Mouse (Mus musculus) kidney, postnatal 0 days (tissue): ENCODE measurements around the gene Akr1d1. TPM values are rescaled to one million over a fixed set of nuclear protein-coding genes. Genes with fewer than 3 reads are reported as not detected.

ENCODE experiments used
- ATAC-seq: fragments of 200-750 bp; cut with Nextera tagmentation; replicated peaks from 2 replicates; pipeline ENCODE4 v1.8.0; 2017; ENCODE audit warnings: low read depth, moderate number of reproducible peaks, moderate TSS enrichment, moderate library complexity; ENCODE audit not compliant: low FRiP score
- DNase-seq: peaks from one replicate; pipeline ENCODE4 v3.0.0-alpha.2; 2016; ENCODE audit warnings: low spot score
- H3K27ac ChIP-seq: fragments of 300-500 bp; sonication (generic); 2 replicates; pipeline ENCODE4 v1.5.1; 2014; ENCODE audit warnings: mild to moderate bottlenecking
- H3K27me3 ChIP-seq: fragments of 300-500 bp; sonication (generic); 2 replicates; pipeline ENCODE4 v1.6.1; 2014; ENCODE audit warnings: low read length, mixed read lengths; ENCODE audit not compliant: insufficient read depth
- H3K36me3 ChIP-seq: fragments of 300-500 bp; sonication (generic); 2 replicates; pipeline ENCODE4 v1.6.1; 2014; ENCODE audit warnings: low read length, mixed read lengths; ENCODE audit not compliant: insufficient read depth
- H3K4me1 ChIP-seq: fragments of 300-500 bp; sonication (generic); replicated peaks from 2 replicates; pipeline ENCODE4 v1.6.1; 2014; ENCODE audit warnings: antibody characterized with exemption, low read length, mixed read lengths; ENCODE audit not compliant: insufficient read depth
- H3K4me2 ChIP-seq: fragments of 300-500 bp; sonication (generic); 2 replicates; pipeline ENCODE4 v1.6.1; 2014; ENCODE audit warnings: mild to moderate bottlenecking, low read length, moderate library complexity, mixed read lengths
- H3K4me3 ChIP-seq: fragments of 300-500 bp; sonication (generic); replicated peaks from 2 replicates; pipeline ENCODE4 v1.5.1; 2014; ENCODE audit warnings: low read depth, low read length
- H3K9ac ChIP-seq: fragments of 300-500 bp; sonication (generic); 2 replicates; pipeline ENCODE4 v1.6.1; 2014; ENCODE audit warnings: low read depth, low read length
- H3K9me3 ChIP-seq: fragments of 300-500 bp; sonication (generic); replicated peaks from 2 replicates; pipeline ENCODE4 v1.6.1; 2016; ENCODE audit warnings: low read length, inconsistent platforms, mixed read lengths
- CTCF ChIP-seq: IDR thresholded peaks from 2 replicates; pipeline ENCODE4 v1.5.1; 2016; ENCODE audit warnings: antibody characterized with exemption, low read depth, mild to moderate bottlenecking, moderate library complexity
- WGBS: fragments of 180-500 bp; shearing (Covaris S2); extraction: QIAGEN DNeasy Blood & Tissue Kit; methylation state at CpG from one replicate; pipeline ENCODE4 v1.1.7; 2014; 5-methylcytosine and 5-hydroxymethylcytosine counted together
- polyA plus RNA-seq: library from polyadenylated mRNA; unstranded; fragments of >200 nt; fragmentation: Nextera tagmentation; extraction: Ambion mirVana; gene quantifications from 2 replicates; pipeline ENCODE4 v1.2.1, GENCODE M21; 2015

The Akr1d1 gene
- polyA plus RNA-seq, 1 experiment from 2014 or later = 1.6 TPM

DNA sequence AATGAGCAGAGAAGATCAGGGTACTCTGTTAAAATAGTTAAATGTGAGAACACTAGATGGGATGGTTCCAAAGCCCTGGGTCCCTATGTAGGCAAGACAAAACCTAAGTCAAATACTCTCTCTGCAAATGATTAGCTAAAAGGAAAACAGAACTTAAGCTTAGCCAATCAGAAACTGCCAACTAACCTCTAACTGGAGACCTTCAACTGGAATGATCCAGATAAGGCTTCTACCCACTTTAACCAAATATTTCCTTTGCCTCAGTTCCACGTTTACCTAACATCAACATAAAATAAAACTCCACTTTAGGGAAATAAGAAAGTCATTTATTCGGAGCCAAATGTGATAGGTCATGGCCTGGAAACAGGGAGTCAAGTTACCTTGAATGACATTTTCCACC, 67.1 kb downstream of the Akr1d1 start:
- 32% methylated on average over 2 of the region's 2 CpGs for WGBS
- no peak overlapping the region for H3K9ac ChIP-seq
- no peaks in the 10 kb centered on the region for H3K36me3 ChIP-seq
- no peak overlapping the region for H3K4me3 ChIP-seq
- TF ChIP-seq CTCF = no peak
- H3K27me3 ChIP-seq = no peaks in the 10 kb centered on the region
- no peak for ATAC-seq
- H3K27ac ChIP-seq = no peak overlapping the region
- H3K9me3 ChIP-seq = no peaks in the 10 kb centered on the region
- peaks cover 6% of the 10 kb centered on the region; the same call in 1 of the 2 replicates for H3K4me1 ChIP-seq
- DNase-seq = no peak
- H3K4me2 ChIP-seq = no peak overlapping the region

DNA sequence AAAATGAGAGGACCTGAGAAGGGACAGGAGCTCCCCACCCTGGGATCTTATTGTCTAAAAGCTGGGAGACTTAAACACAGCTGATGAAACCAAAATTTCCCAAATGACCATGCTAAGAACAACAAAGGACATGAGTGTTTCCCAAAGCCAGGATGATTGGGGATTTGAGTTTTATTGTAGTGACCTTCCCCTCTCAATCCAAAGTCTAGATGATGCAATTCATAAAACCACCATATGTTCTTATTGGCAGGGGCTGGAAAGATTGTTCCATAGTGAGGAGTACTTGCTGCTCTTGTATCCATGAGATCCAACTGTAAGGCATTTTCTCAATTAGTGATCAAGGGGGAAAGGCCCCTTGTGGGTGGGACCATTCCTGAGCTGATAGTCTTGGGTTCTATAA, 68.1 kb downstream of the Akr1d1 start:
- no peak for DNase-seq
- Histone ChIP-seq H3K36me3 (no peaks in the 10 kb centered on the region), H3K9ac (no peak overlapping the region), H3K27me3 (no peaks in the 10 kb centered on the region), H3K4me2 (no peak overlapping the region), H3K4me1 (no peaks in the 10 kb centered on the region), H3K9me3 (no peaks in the 10 kb centered on the region), H3K27ac (no peak overlapping the region), H3K4me3 (no peak overlapping the region)
- ATAC-seq = no peak
- TF ChIP-seq CTCF = no peak

DNA sequence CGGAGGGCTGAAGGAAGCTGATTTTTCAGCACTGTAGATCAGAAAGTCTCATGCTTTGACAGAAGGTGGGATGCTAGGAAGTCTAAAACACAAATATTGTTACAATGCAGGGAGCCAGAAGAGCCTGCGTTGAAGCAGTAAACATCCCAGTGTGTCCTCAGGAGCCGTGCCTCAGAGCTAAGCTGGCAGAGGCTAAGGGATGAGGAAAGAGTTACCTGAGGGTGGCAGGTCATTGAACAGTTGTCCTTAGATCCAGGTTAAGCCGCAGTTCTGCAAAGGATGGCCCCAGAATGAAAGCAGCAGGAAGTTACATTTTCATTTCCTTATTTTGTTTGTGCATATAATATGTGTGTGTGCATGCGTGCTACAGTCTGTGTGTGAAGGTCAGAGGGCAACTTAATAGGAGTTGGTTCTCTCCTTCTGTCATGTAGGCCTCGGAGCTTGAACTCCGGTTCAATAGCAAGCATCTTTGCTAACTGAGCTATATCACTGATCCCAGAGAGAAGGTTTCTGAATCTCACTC, 71.1 kb downstream of the Akr1d1 start:
- Histone ChIP-seq H3K4me3 (no peak overlapping the region), H3K27me3 (no peaks in the 10 kb centered on the region), H3K9ac (no peak overlapping the region), H3K4me2 (no peak overlapping the region), H3K9me3 (no peaks in the 10 kb centered on the region), H3K36me3 (no peaks in the 10 kb centered on the region), H3K27ac (no peak overlapping the region), H3K4me1 (no peaks in the 10 kb centered on the region)
- no peak for DNase-seq
- 70% methylated on average over 7 of the region's 7 CpGs for WGBS
- no peak for TF ChIP-seq CTCF
- no peak for ATAC-seq

- Histone ChIP-seq H3K4me2 (no peak overlapping the region), H3K4me1 (no peaks in the 10 kb centered on the region), H3K4me3 (no peak overlapping the region), H3K9ac (no peak overlapping the region), H3K27ac (peak overlapping the region; percentile 58), H3K36me3 (no peaks in the 10 kb centered on the region), H3K27me3 (no peaks in the 10 kb centered on the region), H3K9me3 (no peaks in the 10 kb centered on the region)
- DNase-seq = peak; percentile 81
- ATAC-seq = no peak
- 24% methylated on average over 9 of the region's 9 CpGs for WGBS
- no peak for TF ChIP-seq CTCF
Observed at GRCm38 (mm10) chr6:37602857-37603765, 73.1 kb downstream of the Akr1d1 start.

GRCm38 (mm10) chr6:37604178-37604883, 74.4 kb downstream of the Akr1d1 start:
- no peak for TF ChIP-seq CTCF
- Histone ChIP-seq H3K4me3 (no peak overlapping the region), H3K9me3 (no peaks in the 10 kb centered on the region), H3K27ac (no peak overlapping the region), H3K4me2 (no peak overlapping the region), H3K9ac (no peak overlapping the region), H3K4me1 (no peaks in the 10 kb centered on the region), H3K27me3 (no peaks in the 10 kb centered on the region), H3K36me3 (no peaks in the 10 kb centered on the region)
- WGBS = 89% methylated on average over 4 of the region's 4 CpGs
- ATAC-seq (no peak), DNase-seq (no peak)

GRCm38 (mm10) chr6:37604884-37605269, 74.9 kb downstream of the Akr1d1 start:
- 86% methylated on average over 5 of the region's 5 CpGs for WGBS
- ATAC-seq = no peak
- H3K4me1 ChIP-seq = no peaks in the 10 kb centered on the region

More at GRCm38 (mm10) chr6:37604884-37605269, 74.9 kb downstream of the Akr1d1 start:
- H3K36me3 ChIP-seq = no peaks in the 10 kb centered on the region
- TF ChIP-seq CTCF = no peak
- no peak overlapping the region for H3K9ac ChIP-seq
- no peak overlapping the region for H3K4me2 ChIP-seq
- H3K27ac ChIP-seq = no peak overlapping the region
- no peak for DNase-seq
- no peaks in the 10 kb centered on the region for H3K27me3 ChIP-seq
- no peaks in the 10 kb centered on the region for H3K9me3 ChIP-seq
- H3K4me3 ChIP-seq = no peak overlapping the region
